Comparison of ENCODE assay signal across 8 mouse cellular contexts in the genomic region with DNA sequence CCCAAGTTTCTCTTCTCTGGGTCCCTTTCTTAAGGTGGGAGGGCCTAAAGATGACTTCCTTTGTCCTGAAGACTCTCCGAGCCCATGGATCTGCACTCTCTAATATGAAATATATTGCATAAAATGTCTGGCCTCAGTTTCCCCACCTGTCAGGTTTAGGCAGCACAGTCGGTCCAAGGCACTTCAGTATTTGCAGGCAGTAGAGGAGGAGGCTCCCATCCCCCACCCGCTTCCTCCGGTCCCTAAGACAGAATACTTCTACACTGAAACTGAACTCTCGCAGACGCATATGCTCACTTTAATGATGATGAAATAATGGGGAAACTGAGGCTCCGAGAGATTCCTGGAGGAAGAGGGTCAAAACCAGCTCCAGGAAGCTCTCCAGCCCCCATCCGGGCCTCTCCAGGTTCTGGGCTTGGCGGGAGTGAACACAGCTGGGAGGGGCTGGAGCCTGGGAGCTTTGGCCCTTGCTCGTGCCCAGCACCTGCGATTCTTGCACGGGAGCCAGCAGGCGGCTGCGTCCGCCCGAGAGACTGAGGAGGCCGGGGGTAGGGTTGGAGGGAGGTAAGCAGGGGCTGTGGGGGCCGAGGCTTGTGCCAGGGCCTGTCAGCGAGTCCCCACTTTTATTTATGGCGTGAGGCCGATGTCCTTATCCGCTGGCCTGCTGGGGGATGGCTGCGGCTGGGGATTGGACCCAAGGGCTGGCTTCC. TPM values are rescaled to one million over a fixed set of nuclear protein-coding genes. Genes with fewer than 3 reads are reported as not detected.
DNase-seq lines count a peak whose midpoint lies in the region; ATAC-seq lines count a peak whose summit lies in the region.

No protein-coding gene starts in this region.

- peak overlapping the region; percentile 33 for H3K4me2 ChIP-seq in neural tube, embryonic 12.5 days (replicated peaks)
- H3K4me2 ChIP-seq in hindbrain, embryonic 16.5 days (ENCODE audit: low read length) = peak overlapping the region; percentile 8; the same call in 1 of the 2 replicates
- H3K4me2 ChIP-seq in stomach, embryonic 15.5 days = peak overlapping the region; percentile 31; the same call in 1 of the 2 replicates

- peak; percentile 58 for DNase-seq in cerebellum, adult 8-10 months
- DNase-seq in neural tube, embryonic 10.5 days (ENCODE audit: extremely low spot score, low spot score) = no peak
- DNase-seq in lung, postnatal 14 days = no peak
- no peak for DNase-seq in layer of hippocampus, postnatal 36 days

- peaks cover 2% of the 10 kb centered on the region; the same call in 1 of the 2 replicates for H3K36me3 ChIP-seq in neural tube, embryonic 12.5 days
- H3K36me3 ChIP-seq in hindbrain, embryonic 16.5 days (ENCODE audit: control insufficient read depth, insufficient read depth, low read length) = no peaks in the 10 kb centered on the region
- H3K36me3 ChIP-seq in stomach, embryonic 15.5 days = no peaks in the 10 kb centered on the region

- H3K9me3 ChIP-seq in neural tube, embryonic 12.5 days = no peaks in the 10 kb centered on the region
- no peaks in the 10 kb centered on the region for H3K9me3 ChIP-seq in hindbrain, embryonic 16.5 days (ENCODE audit: control insufficient read depth, low read length)
- no peaks in the 10 kb centered on the region for H3K9me3 ChIP-seq in stomach, embryonic 15.5 days

- ATAC-seq in cerebellum, adult (ENCODE audit: insufficient number of reproducible peaks, low FRiP score, low TSS enrichment) = no peak
- ATAC-seq in neural tube, embryonic 12.5 days (ENCODE audit: low FRiP score, low read depth) = no peak
- ATAC-seq in hindbrain, embryonic 16.5 days = no peak
- ATAC-seq in stomach, embryonic 15.5 days (ENCODE audit: insufficient read depth, low FRiP score, low read depth) = no peak

- H3K9ac ChIP-seq in neural tube, embryonic 12.5 days = 0 out of 2 replicates have a peak overlapping the region, but pooled peaks have one; percentile 26
- 0 out of 2 replicates have a peak overlapping the region, but pooled peaks have one; percentile 18 for H3K9ac ChIP-seq in hindbrain, embryonic 16.5 days (ENCODE audit: low read depth, low read length)
- 0 out of 2 replicates have a peak overlapping the region, but pooled peaks have one; percentile 1 for H3K9ac ChIP-seq in stomach, embryonic 15.5 days

- peaks cover 39% of the 10 kb centered on the region for H3K4me1 ChIP-seq in neural tube, embryonic 12.5 days
- peaks cover 37% of the 10 kb centered on the region for H3K4me1 ChIP-seq in hindbrain, embryonic 16.5 days (ENCODE audit: control insufficient read depth, insufficient read depth, low read depth, low read length)
- peaks cover 46% of the 10 kb centered on the region for H3K4me1 ChIP-seq in stomach, embryonic 15.5 days

- H3K27ac ChIP-seq in neural tube, embryonic 12.5 days = no peak overlapping the region
- no peak overlapping the region for H3K27ac ChIP-seq in hindbrain, embryonic 16.5 days (ENCODE audit: low read depth, low read length)
- H3K27ac ChIP-seq in stomach, embryonic 15.5 days = no peak overlapping the region

- H3K27me3 ChIP-seq in neural tube, embryonic 12.5 days (replicated peaks) = peaks cover 71% of the 10 kb centered on the region
- H3K27me3 ChIP-seq in hindbrain, embryonic 16.5 days (replicated peaks; ENCODE audit: control insufficient read depth, insufficient read depth, low read length) = peaks cover 55% of the 10 kb centered on the region
- H3K27me3 ChIP-seq in stomach, embryonic 15.5 days (replicated peaks) = peaks cover 63% of the 10 kb centered on the region

- no peak overlapping the region for H3K4me3 ChIP-seq in neural tube, embryonic 12.5 days
- no peak overlapping the region for H3K4me3 ChIP-seq in hindbrain, embryonic 16.5 days (ENCODE audit: low read length)
- H3K4me3 ChIP-seq in stomach, embryonic 15.5 days (replicated peaks) = no peak overlapping the region; the same call in 1 of the 2 replicates

- 8% methylated on average over 23 of the region's 23 CpGs for WGBS in neural tube, embryonic 12.5 days
- whole genome bisulfite sequencing in hindbrain, embryonic 16.5 days = 11% methylated on average over 22 of the region's 23 CpGs
- 12% methylated on average over 23 of the region's 23 CpGs for WGBS in stomach, embryonic 15.5 days

RNA-seq across cellular contexts. Expression of a gene that starts 4.6 kb away (rescaled TPM):
- polyA plus RNA-seq in neural tube, embryonic 12.5 days (2016; fragmentation: Nextera tagmentation; extraction: Ambion mirVana) = 123 and 135 TPM in 2 replicates
- polyA plus RNA-seq in hindbrain, embryonic 16.5 days (2015; fragmentation: Nextera tagmentation; extraction: Ambion mirVana) = 173 and 192 TPM in 2 replicates
- 125 and 130 TPM in 2 replicates for polyA plus RNA-seq in stomach, embryonic 15.5 days (2015; fragmentation: Nextera tagmentation; extraction: Ambion mirVana)
- total RNA-seq in layer of hippocampus, postnatal 36 days (2021) = 100 to 1,000 TPM in 1 of 2 experiments, 10 to 100 TPM in 1; 97.5 to 102 TPM

RNA-seq across cellular contexts. Expression of a gene that starts 8.6 kb away (rescaled TPM):
- 766 and 781 TPM in 2 replicates for polyA plus RNA-seq in neural tube, embryonic 12.5 days (2016; fragmentation: Nextera tagmentation; extraction: Ambion mirVana)
- 576 and 598 TPM in 2 replicates for polyA plus RNA-seq in hindbrain, embryonic 16.5 days (2015; fragmentation: Nextera tagmentation; extraction: Ambion mirVana)
- polyA plus RNA-seq in stomach, embryonic 15.5 days (2015; fragmentation: Nextera tagmentation; extraction: Ambion mirVana) = 843 and 950 TPM in 2 replicates
- total RNA-seq in layer of hippocampus, postnatal 36 days (2021) = 100 to 1,000 TPM; 947 to 957 TPM

RNA-seq across cellular contexts. Expression of a gene that starts 9.0 kb away (rescaled TPM):
- 1.9 and 4.5 TPM in 2 replicates for polyA plus RNA-seq in neural tube, embryonic 12.5 days (2016; fragmentation: Nextera tagmentation; extraction: Ambion mirVana)
- 9.3 and 15.5 TPM in 2 replicates for polyA plus RNA-seq in hindbrain, embryonic 16.5 days (2015; fragmentation: Nextera tagmentation; extraction: Ambion mirVana)
- 2.9 and 4.1 TPM in 2 replicates for polyA plus RNA-seq in stomach, embryonic 15.5 days (2015; fragmentation: Nextera tagmentation; extraction: Ambion mirVana)
- 10 to 100 TPM; 42.9 to 45.2 TPM for total RNA-seq in layer of hippocampus, postnatal 36 days (2021)

RNA-seq across cellular contexts. Expression of a gene that starts 14.8 kb away (rescaled TPM):
- 37.9 and 38.3 TPM in 2 replicates for polyA plus RNA-seq in neural tube, embryonic 12.5 days (2016; fragmentation: Nextera tagmentation; extraction: Ambion mirVana)
- polyA plus RNA-seq in hindbrain, embryonic 16.5 days (2015; fragmentation: Nextera tagmentation; extraction: Ambion mirVana) = 164 and 190 TPM in 2 replicates
- 3.0 and 3.5 TPM in 2 replicates for polyA plus RNA-seq in stomach, embryonic 15.5 days (2015; fragmentation: Nextera tagmentation; extraction: Ambion mirVana)
- total RNA-seq in layer of hippocampus, postnatal 36 days (2021) = 100 to 1,000 TPM; 312 to 335 TPM

RNA-seq across cellular contexts. Expression of a gene that starts 25.2 kb away (rescaled TPM):
- polyA plus RNA-seq in neural tube, embryonic 12.5 days (2016; fragmentation: Nextera tagmentation; extraction: Ambion mirVana) = 20.4 and 22.5 TPM in 2 replicates
- 36.1 and 37.5 TPM in 2 replicates for polyA plus RNA-seq in hindbrain, embryonic 16.5 days (2015; fragmentation: Nextera tagmentation; extraction: Ambion mirVana)
- polyA plus RNA-seq in stomach, embryonic 15.5 days (2015; fragmentation: Nextera tagmentation; extraction: Ambion mirVana) = 20.5 and 20.7 TPM in 2 replicates
- total RNA-seq in layer of hippocampus, postnatal 36 days (2021) = 10 to 100 TPM; 57.4 to 59.0 TPM
